Mouse (Mus musculus) bone marrow macrophage, adult 2 months (primary cell): ENCODE measurements around the gene BC051019. TPM values are rescaled to one million over a fixed set of nuclear protein-coding genes. Genes with fewer than 3 reads are reported as not detected.

ENCODE experiments used
- H3K27ac ChIP-seq: 2 replicates; pipeline ENCODE4 v1.5.1; 2012; ENCODE audit warnings: low read depth, low read length; ENCODE audit not compliant: insufficient read depth
- H3K4me1 ChIP-seq: 2 replicates; pipeline ENCODE4 v1.6.1; 2012; ENCODE audit warnings: low read length; ENCODE audit not compliant: control insufficient read depth, insufficient read depth
- H3K4me3 ChIP-seq: 2 replicates; pipeline ENCODE4 v1.5.1; 2012; ENCODE audit warnings: mild to moderate bottlenecking, low read length, moderate library complexity; ENCODE audit not compliant: insufficient read depth
- CTCF ChIP-seq: IDR thresholded peaks from 2 replicates; pipeline ENCODE4 v1.5.1; 2012; ENCODE audit warnings: low read depth, mild to moderate bottlenecking, low read length, moderate library complexity
- POLR2A ChIP-seq: IDR thresholded peaks from 2 replicates; pipeline ENCODE4 v1.6.1; 2012; ENCODE audit warnings: mild to moderate bottlenecking, low read depth, low read length, borderline replicate concordance
- polyA plus RNA-seq: library from polyadenylated mRNA; stranded (reverse); fragments of >200 nt; gene quantifications from 2 replicates; pipeline ENCODE4 v1.2.4, GENCODE M21; 2012; ENCODE audit not compliant: missing spikeins, insufficient read depth, insufficient read length

BC051019 gene
- polyA plus RNA-seq, 1 experiment = not detected

DNA sequence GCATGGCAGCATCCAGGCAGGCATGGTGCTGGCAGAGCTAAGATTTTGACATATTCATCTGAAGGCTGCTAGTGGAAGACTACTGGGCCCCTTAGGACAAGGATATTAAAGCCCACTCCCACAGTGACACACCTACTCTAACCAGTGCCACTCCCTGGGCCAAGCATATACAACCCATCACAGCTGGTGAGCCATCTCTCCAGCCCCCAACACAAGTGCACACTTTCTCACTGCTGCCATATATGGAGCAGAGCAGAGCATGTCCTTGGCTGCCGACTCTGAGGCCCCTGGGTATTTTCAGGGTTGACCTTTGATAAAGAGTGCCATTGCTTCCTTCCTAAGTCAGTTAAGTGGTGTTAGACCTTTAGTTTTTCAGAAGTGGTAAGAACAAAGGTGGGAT lies 13.6 kb downstream of the BC051019 start:
- no peak overlapping the region for H3K4me3 ChIP-seq
- H3K4me1 ChIP-seq = peaks cover 38% of the 10 kb centered on the region

DNA sequence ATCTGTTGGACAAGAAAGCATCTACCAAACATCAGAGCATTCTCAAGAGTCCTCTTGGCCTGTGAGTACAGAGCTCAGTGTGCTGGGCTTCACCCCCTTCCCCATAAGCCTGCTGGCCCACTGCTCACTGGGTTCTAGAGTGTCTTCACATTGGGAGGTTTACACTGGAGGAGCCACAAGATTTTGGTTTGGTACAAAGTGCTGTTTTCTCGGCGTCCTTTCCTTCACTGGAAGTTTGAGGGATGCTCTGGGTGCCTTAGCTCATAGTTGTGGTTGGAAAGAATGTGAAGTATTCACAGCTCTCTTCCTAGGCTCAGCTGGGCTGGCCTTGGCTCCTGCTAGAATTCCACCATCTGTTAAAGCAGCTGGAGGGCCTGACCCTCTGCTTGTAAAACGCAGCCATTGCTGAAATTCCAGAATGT lies 14.7 kb downstream of the BC051019 start:
- H3K27ac ChIP-seq = no peak overlapping the region
- no peak overlapping the region for H3K4me3 ChIP-seq
- H3K4me1 ChIP-seq = peaks cover 42% of the 10 kb centered on the region
- TF ChIP-seq CTCF (no peak), POLR2A (no peak)

More for the DNA sequence above, 13.6 kb downstream of the BC051019 start:
- no peak overlapping the region for H3K27ac ChIP-seq
- TF ChIP-seq CTCF (no peak), POLR2A (no peak)

DNA sequence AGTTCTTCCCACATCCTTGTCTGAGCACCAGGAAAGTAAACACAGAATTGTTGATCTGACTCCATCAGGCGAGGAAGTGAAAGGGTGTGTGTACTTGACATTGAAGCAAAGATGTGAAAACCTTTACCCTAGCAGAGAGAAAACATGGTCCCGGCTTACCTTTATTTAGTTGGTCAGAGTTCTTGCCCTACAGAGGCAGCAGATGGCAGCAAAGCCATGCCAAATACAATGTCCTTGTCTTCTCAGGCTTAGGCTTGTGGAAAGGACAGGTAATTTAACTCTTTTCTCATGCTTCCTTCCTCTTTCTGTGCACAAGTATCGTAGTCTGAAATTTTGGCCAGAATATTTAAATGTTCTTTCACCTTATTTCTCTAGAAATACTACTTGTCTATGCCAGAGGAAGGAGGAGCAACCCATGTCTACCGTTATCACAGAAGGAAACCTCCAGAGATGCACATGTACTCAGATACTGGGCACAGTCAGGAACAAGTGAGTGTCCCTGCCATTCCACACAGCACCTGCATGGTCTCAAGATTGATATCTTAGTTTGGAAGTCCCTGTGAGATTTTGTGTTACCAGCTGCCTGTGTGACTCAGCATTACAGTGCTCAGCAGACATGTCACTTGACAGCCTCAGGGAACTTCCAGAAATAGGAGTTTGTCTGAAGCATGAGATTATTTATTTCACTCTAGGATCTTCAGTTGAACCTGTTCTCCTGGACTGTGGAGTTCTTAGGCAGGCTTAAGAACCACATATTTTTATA lies 16.4 kb downstream of the BC051019 start:
- Histone ChIP-seq H3K4me3 (no peak overlapping the region), H3K4me1 (peaks cover 39% of the 10 kb centered on the region), H3K27ac (peak overlapping the region; percentile 61)
- TF ChIP-seq POLR2A (no peak), CTCF (no peak)

DNA sequence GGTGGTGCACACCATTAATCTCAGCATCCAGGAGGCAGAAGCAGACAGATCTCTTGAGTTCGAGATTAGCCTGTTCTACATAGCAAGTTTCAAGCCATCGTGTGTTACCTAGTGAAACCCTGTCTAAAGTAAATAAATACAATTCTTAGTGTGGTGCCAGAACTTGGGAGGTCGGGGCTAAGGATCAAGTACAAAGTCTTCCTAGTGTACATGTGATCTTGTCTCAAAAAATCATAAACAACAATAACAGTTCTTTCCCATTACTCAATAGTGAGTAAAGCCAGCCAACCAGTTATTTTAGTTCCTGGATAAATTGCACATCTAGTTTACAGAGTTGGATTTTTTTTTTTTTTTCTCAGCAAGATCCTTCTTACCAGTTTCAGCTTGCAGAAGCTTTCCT lies 19.2 kb downstream of the BC051019 start:
- TF ChIP-seq CTCF (no peak), POLR2A (no peak)
- peak overlapping the region; percentile 94 for H3K4me3 ChIP-seq
- 0 out of 2 replicates have a peak overlapping the region, but pooled peaks have one; percentile 24 for H3K27ac ChIP-seq
- peaks cover 39% of the 10 kb centered on the region for H3K4me1 ChIP-seq

DNA sequence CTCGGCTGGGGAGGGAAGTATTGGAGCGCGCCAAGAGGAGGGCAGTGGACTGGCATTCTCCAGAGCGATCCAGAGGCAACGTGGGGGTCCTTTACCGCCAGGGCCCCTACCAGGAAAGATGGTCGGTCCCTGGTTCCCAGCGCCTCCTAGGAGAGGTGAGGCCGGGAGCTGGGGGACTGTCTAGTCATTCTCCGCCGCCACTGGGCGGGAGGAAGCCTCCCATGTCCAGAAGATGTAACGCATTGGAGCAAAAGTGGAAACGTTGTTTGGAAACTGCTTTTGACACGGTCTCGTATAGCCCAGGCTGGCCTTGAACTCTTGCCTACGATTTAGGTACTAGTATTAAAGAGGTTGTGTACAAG lies 19.7 kb downstream of the BC051019 start:
- no peak for TF ChIP-seq POLR2A
- no peak for TF ChIP-seq CTCF

DNA sequence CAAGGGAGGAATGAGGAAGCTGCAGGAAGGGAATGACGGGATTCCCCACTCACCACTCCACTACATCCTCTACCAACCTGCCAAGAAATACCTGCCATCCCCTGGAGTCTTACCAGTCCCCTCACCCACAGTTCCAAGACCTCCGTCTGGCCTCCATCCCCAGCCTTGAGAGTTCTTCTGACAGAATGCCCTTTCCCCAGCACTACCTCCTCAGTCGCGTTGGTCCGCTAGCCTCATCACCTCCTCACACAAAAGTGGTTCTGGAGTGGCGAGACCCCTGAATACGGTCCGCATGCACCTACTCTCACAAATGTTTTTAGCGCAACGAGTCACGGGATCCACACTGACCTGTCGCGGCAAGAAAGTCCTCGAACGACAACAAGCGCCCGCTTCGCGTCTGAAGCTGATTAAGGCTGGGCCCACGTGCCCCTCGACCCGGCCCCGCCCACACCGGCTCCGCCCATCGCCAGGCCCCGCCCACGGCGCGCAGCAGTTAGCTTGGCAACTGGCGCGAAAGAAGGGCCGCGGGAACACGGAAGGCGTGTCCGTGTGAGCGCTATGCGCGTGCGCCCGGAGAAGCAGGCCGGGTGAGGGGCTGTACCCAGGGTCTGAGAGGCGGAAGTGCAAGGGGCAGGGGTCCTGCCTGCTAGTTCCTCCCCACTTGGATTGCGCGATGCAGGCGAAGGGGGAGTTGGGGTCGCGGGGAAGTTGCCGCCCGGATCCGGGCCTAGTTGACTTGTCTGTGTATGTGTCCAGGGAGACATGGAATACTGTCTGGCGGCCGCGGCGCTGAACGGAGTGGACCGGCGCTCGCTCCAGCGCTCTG lies 20.2 kb downstream of the BC051019 start, which contains the start of the genes St5 and Akip1:
St5 (minus strand) TSS at position 416 of the 826 bp plus-strand sequence.
Akip1 (plus strand) TSS at position 501 of the 826 bp plus-strand sequence.
- peak within 1 kb of the TSS; percentile 94 for H3K4me3 ChIP-seq
- peaks cover 38% of the 10 kb centered on the region for H3K4me1 ChIP-seq
- no peak; the same call in 1 of the 2 replicates for TF ChIP-seq POLR2A
- no peak for TF ChIP-seq CTCF
- H3K27ac ChIP-seq = peak within 1 kb of the TSS; percentile 68

More for the DNA sequence above, 19.7 kb downstream of the BC051019 start:
- H3K4me3 ChIP-seq = peak overlapping the region; percentile 94
- H3K4me1 ChIP-seq = peaks cover 39% of the 10 kb centered on the region
- H3K27ac ChIP-seq = peak overlapping the region; percentile 68

DNA sequence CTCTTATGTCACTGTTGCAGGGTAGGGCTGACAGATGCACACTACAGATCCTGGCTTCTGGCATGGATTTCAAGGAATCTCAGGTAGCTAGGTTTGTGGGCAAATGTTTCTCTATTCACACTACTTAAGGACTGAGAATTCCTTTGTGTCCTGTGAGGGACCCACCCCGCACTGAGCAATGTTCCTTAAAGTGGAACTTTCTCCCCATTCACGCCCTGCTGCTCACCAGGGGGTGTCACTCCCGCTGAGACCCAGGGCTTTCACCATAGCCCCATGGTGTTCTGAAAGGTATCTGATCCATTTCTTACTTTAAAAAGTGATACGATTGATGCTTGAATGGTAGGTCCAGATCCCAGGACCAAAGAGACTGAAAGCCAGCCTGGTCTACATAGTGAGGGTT lies 20.9 kb downstream of the BC051019 start:
- Histone ChIP-seq H3K4me1 (peaks cover 31% of the 10 kb centered on the region), H3K27ac (no peak overlapping the region), H3K4me3 (no peak overlapping the region)
- TF ChIP-seq CTCF (no peak), POLR2A (no peak)

DNA sequence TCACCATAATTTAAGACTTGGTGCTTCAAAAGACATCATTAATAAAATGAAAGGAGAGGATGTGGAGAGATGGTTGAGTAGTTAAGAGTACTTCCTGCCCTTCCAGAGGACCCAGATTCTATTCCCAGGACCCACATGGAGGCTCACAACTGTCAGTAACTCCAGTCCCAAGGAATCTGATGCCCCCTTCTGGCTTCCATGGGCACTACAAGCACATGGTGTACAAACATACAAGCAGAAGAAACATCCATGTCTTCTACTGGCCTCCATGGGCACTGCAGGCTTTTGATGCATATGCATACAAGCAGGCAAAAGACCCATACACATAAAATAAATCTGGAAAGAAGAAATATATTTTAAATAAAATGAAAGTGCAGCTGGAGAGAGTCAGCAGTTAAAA lies 23.4 kb downstream of the BC051019 start:
- TF ChIP-seq CTCF = no peak
- TF ChIP-seq POLR2A = no peak
- Histone ChIP-seq H3K27ac (no peak overlapping the region), H3K4me3 (no peak overlapping the region), H3K4me1 (peaks cover 12% of the 10 kb centered on the region)

DNA sequence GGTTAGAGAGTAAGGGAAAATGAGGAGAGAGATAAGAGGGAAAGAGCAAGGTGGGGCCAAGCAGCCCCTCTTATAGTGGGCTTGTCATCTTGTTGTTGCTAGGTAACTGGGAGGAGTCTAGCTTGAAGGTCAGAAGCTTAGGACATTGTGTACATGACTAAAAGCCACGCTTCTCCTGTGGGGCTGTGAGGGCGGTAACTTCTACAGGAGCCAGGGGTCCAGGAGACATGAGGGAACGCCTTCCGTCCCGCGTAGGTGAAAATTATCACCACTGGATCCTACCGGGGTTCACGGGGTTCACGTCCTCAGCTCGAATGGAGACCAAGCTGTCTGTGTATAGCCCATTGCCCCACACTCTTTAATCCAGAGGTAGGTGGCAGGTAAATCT lies 28.3 kb downstream of the BC051019 start:
- no peak overlapping the region for H3K4me3 ChIP-seq
- TF ChIP-seq CTCF (no peak), POLR2A (no peak)
- no peaks in the 10 kb centered on the region for H3K4me1 ChIP-seq
- no peak overlapping the region for H3K27ac ChIP-seq

DNA sequence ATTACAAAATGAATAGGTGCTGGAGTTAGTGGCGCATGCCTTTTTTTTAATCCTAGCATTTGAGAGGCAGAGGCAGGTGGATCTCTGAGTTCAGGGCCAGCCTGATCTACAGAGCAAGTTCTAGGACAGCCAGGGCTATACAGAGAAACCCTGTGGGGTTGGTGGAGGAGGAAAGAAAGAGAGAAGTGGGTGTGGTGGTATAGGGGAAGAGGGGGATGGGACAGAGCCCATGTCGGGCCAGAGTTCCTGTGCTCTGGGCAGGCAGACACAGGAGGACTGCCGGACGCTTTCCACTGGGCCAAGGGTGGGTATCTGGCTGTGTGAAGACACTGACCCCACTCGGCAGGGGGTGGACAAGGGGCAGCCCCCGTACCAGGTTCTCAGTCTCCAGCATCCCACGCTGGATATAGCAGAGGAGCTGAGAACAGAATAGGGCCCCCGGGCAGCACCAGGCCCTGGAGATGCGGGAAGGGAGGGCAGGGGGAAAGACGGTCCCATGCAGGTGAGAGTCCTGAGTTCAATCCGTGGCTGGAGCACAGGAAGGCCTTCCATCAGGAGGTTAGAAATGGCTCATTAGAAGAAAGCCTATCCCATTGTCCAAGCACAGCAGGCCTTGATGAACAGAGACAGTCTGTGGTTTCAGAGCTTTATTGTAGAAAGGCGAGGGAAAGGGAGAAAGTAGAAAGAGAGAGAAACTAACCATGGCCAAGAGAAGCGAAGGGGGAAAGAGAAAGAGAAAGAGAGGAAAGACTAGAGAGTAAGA lies 28.9 kb downstream of the BC051019 start:
- Histone ChIP-seq H3K27ac (no peak overlapping the region), H3K4me1 (no peaks in the 10 kb centered on the region), H3K4me3 (no peak overlapping the region)
- TF ChIP-seq POLR2A = no peak
- no peak for TF ChIP-seq CTCF
